Mouse (Mus musculus): Measurements from ENCODE around the gene Gripap1. TPM values are rescaled to one million over a fixed set of nuclear protein-coding genes. Genes with fewer than 3 reads are reported as not detected.

The Gripap1 gene
- polyA plus RNA-seq, 1 experiment from 2014 or later: 56.2 TPM

- H3K4me2 ChIP-seq (ENCODE audit: low read depth, low read length, severe bottlenecking): no peak overlapping the region
- DNase-seq (ENCODE audit: low spot score) (no peak), ATAC-seq (replicated peaks; ENCODE audit: low FRiP score) (no peak)
- H3K4me1 ChIP-seq (replicated peaks; ENCODE audit: control insufficient read depth, insufficient read depth, low read length): no peaks in the 10 kb centered on the region
- no peak overlapping the region for H3K4me3 ChIP-seq (ENCODE audit: low read depth, low read length)
- no peaks in the 10 kb centered on the region for H3K9me3 ChIP-seq (ENCODE audit: control insufficient read depth, low read length)
- 21% methylated on average over 3 of the region's 3 CpGs for WGBS
- no peaks in the 10 kb centered on the region for H3K27me3 ChIP-seq (ENCODE audit: control insufficient read depth, insufficient read depth, low read length)
- no peak overlapping the region for H3K27ac ChIP-seq (ENCODE audit: low read depth, low read length)
- no peaks in the 10 kb centered on the region; the same call in 1 of the 2 replicates for H3K36me3 ChIP-seq (ENCODE audit: control insufficient read depth, insufficient read depth, low read length)
- H3K9ac ChIP-seq (ENCODE audit: low read length): no peak overlapping the region
Observed at GRCm38 (mm10) chrX:7869826-7870225, 80.3 kb downstream of the Gripap1 start.

MicroRNA genes within 50 kb of the gene (microRNA counts, 519-probe panel; counts per million panel counts)
- 4,346 counts per million, percentile 36 among the panel's probes with 10 or more counts for microRNA mmu-miR-1198

Small RNA genes lying within 50 kb of the gene (microRNA-seq; reads per million reads assigned to microRNA genes)
- gene Mir1198 (ENCODE audit: insufficient number of aligned reads): 77.4 reads per million, percentile 32 among the genes with 10 or more reads in this experiment

Other genes starting within 250 kb of the Gripap1 start
- gene Foxp3, start 216.1 kb upstream of the Gripap1 start, polyA plus RNA-seq (2014; fragmentation: Nextera tagmentation; extraction: Ambion mirVana): not detected in 2 replicates
- 2.2 and 3.3 TPM in 2 replicates for gene Ppp1r3f, start 215.5 kb upstream of the Gripap1 start, polyA plus RNA-seq (2014; fragmentation: Nextera tagmentation; extraction: Ambion mirVana)
- 33.4 and 33.6 TPM in 2 replicates for gene Ccdc22, start 184.2 kb upstream of the Gripap1 start, polyA plus RNA-seq (2014; fragmentation: Nextera tagmentation; extraction: Ambion mirVana)
- gene Cacna1f, start 182.7 kb upstream of the Gripap1 start, polyA plus RNA-seq (2014; fragmentation: Nextera tagmentation; extraction: Ambion mirVana): not detected in 2 replicates
- 12.3 and 12.6 TPM in 2 replicates for gene Syp, start 151.3 kb upstream of the Gripap1 start, polyA plus RNA-seq (2014; fragmentation: Nextera tagmentation; extraction: Ambion mirVana)
- 2.6 and 2.9 TPM in 2 replicates for gene Prickle3, start 132.5 kb upstream of the Gripap1 start, polyA plus RNA-seq (2014; fragmentation: Nextera tagmentation; extraction: Ambion mirVana)
- 54.0 and 64.5 TPM in 2 replicates for gene Plp2, start 118.4 kb upstream of the Gripap1 start, polyA plus RNA-seq (2014; fragmentation: Nextera tagmentation; extraction: Ambion mirVana)
- gene Magix, start 108.5 kb upstream of the Gripap1 start, polyA plus RNA-seq (2014; fragmentation: Nextera tagmentation; extraction: Ambion mirVana): 0.47 TPM in 1 of 2 replicates, not detected in the other
- 44.6 and 47.0 TPM in 2 replicates for gene Gpkow, start 92.6 kb upstream of the Gripap1 start, polyA plus RNA-seq (2014; fragmentation: Nextera tagmentation; extraction: Ambion mirVana)
- 14.2 and 17.2 TPM in 2 replicates for gene Wdr45, start 75.4 kb upstream of the Gripap1 start, polyA plus RNA-seq (2014; fragmentation: Nextera tagmentation; extraction: Ambion mirVana)
- gene Gm45208, start 67.5 kb upstream of the Gripap1 start, polyA plus RNA-seq (2014; fragmentation: Nextera tagmentation; extraction: Ambion mirVana): 0.55 TPM in 1 of 2 replicates, not detected in the other
- gene Praf2, start 61.3 kb upstream of the Gripap1 start, polyA plus RNA-seq (2014; fragmentation: Nextera tagmentation; extraction: Ambion mirVana): 88.7 and 94.0 TPM in 2 replicates
- 22.8 and 27.8 TPM in 2 replicates for gene Ccdc120, start 38.9 kb upstream of the Gripap1 start, polyA plus RNA-seq (2014; fragmentation: Nextera tagmentation; extraction: Ambion mirVana)
- 23.6 and 24.8 TPM in 2 replicates for gene Tfe3, start 27.2 kb upstream of the Gripap1 start, polyA plus RNA-seq (2014; fragmentation: Nextera tagmentation; extraction: Ambion mirVana)
- 1.2 and 1.4 TPM in 2 replicates for gene Kcnd1, start 32.5 kb downstream of the Gripap1 start, polyA plus RNA-seq (2014; fragmentation: Nextera tagmentation; extraction: Ambion mirVana)
- 37.3 and 37.6 TPM in 2 replicates for gene Otud5, start 51.6 kb downstream of the Gripap1 start, polyA plus RNA-seq (2014; fragmentation: Nextera tagmentation; extraction: Ambion mirVana)
- gene Pim2, start 88.5 kb downstream of the Gripap1 start, polyA plus RNA-seq (2014; fragmentation: Nextera tagmentation; extraction: Ambion mirVana): 10.7 TPM in 2 replicates
- gene Slc35a2, start 94.3 kb downstream of the Gripap1 start, polyA plus RNA-seq (2014; fragmentation: Nextera tagmentation; extraction: Ambion mirVana): 10.9 and 12.6 TPM in 2 replicates
- 141 and 144 TPM in 2 replicates for gene Pqbp1, start 109.5 kb downstream of the Gripap1 start, polyA plus RNA-seq (2014; fragmentation: Nextera tagmentation; extraction: Ambion mirVana)
- 161 and 188 TPM in 2 replicates for gene Timm17b, start 109.6 kb downstream of the Gripap1 start, polyA plus RNA-seq (2014; fragmentation: Nextera tagmentation; extraction: Ambion mirVana)
- gene Gm10491, start 118.1 kb downstream of the Gripap1 start, polyA plus RNA-seq (2014; fragmentation: Nextera tagmentation; extraction: Ambion mirVana): not detected in 2 replicates
- gene Gm10490, start 119.8 kb downstream of the Gripap1 start, polyA plus RNA-seq (2014; fragmentation: Nextera tagmentation; extraction: Ambion mirVana): not detected in 2 replicates
- gene Pcsk1n, start 130.1 kb downstream of the Gripap1 start, polyA plus RNA-seq (2014; fragmentation: Nextera tagmentation; extraction: Ambion mirVana): 18.0 and 23.4 TPM in 2 replicates
- not detected in 2 replicates for gene Eras, start 138.8 kb downstream of the Gripap1 start, polyA plus RNA-seq (2014; fragmentation: Nextera tagmentation; extraction: Ambion mirVana)
- 69.4 and 80.0 TPM in 2 replicates for gene Hdac6, start 158.1 kb downstream of the Gripap1 start, polyA plus RNA-seq (2014; fragmentation: Nextera tagmentation; extraction: Ambion mirVana)
- gene Gata1, start 188.3 kb downstream of the Gripap1 start, polyA plus RNA-seq (2014; fragmentation: Nextera tagmentation; extraction: Ambion mirVana): 5.4 and 5.6 TPM in 2 replicates
- not detected in 2 replicates for gene Glod5, start 228.7 kb downstream of the Gripap1 start, polyA plus RNA-seq (2014; fragmentation: Nextera tagmentation; extraction: Ambion mirVana)